Comparison of ENCODE assay signal across 8 mouse cellular contexts in the genomic region with DNA sequence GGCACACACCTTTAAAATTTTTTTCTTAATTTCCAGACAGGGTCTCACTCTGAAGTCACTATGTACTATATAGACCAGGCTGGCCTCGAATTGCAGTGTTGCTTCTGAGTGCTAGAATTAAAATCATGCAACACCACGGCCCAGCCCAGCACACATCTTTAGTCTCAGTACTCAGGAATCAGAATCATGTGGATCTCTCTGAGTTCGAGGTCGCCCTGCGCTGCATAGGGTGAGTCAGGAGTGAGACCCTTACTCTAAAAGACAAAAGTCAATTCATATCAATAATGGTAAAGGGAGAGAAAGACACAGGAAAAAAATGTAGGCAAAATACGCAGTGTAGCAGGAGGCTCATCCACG. TPM values are rescaled to one million over a fixed set of nuclear protein-coding genes. Genes with fewer than 3 reads are reported as not detected.
A peak's percentile ranks its signal among the peaks of the same experiment; 100 is the strongest.
DNase-seq lines count a peak whose midpoint lies in the region; ATAC-seq and TF ChIP-seq lines count a peak whose summit lies in the region.

No protein-coding gene starts in this region.

- no peaks in the 10 kb centered on the region for H3K9me3 ChIP-seq in heart, embryonic 13.5 days
- H3K9me3 ChIP-seq in ES-E14 (ENCODE audit: control insufficient read depth, insufficient read depth, low read depth, low read length) = no peaks in the 10 kb centered on the region
- H3K9me3 ChIP-seq in forebrain, embryonic 16.5 days (ENCODE audit: control insufficient read depth, low read length) = no peaks in the 10 kb centered on the region
- H3K9me3 ChIP-seq in liver, postnatal 0 days (ENCODE audit: low read length) = no peaks in the 10 kb centered on the region

- H3K4me2 ChIP-seq in heart, embryonic 13.5 days = peak overlapping the region; percentile 93
- peak overlapping the region; percentile 85 for H3K4me2 ChIP-seq in forebrain, embryonic 16.5 days (ENCODE audit: low read length)
- H3K4me2 ChIP-seq in liver, postnatal 0 days (ENCODE audit: low read depth, low read length) = peak overlapping the region; percentile 98

- peak overlapping the region; percentile 92 for H3K9ac ChIP-seq in heart, embryonic 13.5 days
- peak overlapping the region; percentile 93 for H3K9ac ChIP-seq in ES-E14 (ENCODE audit: insufficient read depth, low read depth, low read length, poor library complexity, severe bottlenecking)
- peak overlapping the region; percentile 87 for H3K9ac ChIP-seq in forebrain, embryonic 16.5 days (replicated peaks; ENCODE audit: low read depth, low read length)
- H3K9ac ChIP-seq in liver, postnatal 0 days (replicated peaks) = peak overlapping the region; percentile 91

- H3K36me3 ChIP-seq in heart, embryonic 13.5 days = peaks cover 31% of the 10 kb centered on the region
- peaks cover 12% of the 10 kb centered on the region for H3K36me3 ChIP-seq in ES-E14 (ENCODE audit: control insufficient read depth, insufficient read depth, low read length, poor library complexity, severe bottlenecking)
- H3K36me3 ChIP-seq in forebrain, embryonic 16.5 days (ENCODE audit: control insufficient read depth, insufficient read depth) = peaks cover 6% of the 10 kb centered on the region; the same call in 1 of the 2 replicates
- peaks cover 27% of the 10 kb centered on the region for H3K36me3 ChIP-seq in liver, postnatal 0 days (replicated peaks; ENCODE audit: insufficient read depth, low read length)

- 10% methylated on average over 7 of the region's 7 CpGs for WGBS in heart, embryonic 13.5 days
- 13% methylated on average over 7 of the region's 7 CpGs for WGBS in forebrain, embryonic 16.5 days
- WGBS in liver, postnatal 0 days (ENCODE audit: insufficient replicate concordance) = 11% methylated on average over 7 of the region's 7 CpGs

- DNase-seq in heart, postnatal 4 days = no peak
- no peak for DNase-seq in ES-E14 (ENCODE audit: low read depth, low spot score)
- no peak for DNase-seq in liver, postnatal 0 days
- no peak for DNase-seq in urinary bladder, postnatal 4 days (ENCODE audit: low spot score in 2 of 2)
- DNase-seq in left cerebral cortex, postnatal 36 days (ENCODE audit: low spot score in 2 of 2) = no peak
- no peak for DNase-seq in cerebellum, postnatal 14 days

- no peak; the same call in 1 of the 2 replicates for ATAC-seq in heart, embryonic 13.5 days (ENCODE audit: extremely low read depth, insufficient number of reproducible peaks, low FRiP score, low TSS enrichment)
- ATAC-seq in forebrain, embryonic 16.5 days = peak; percentile 49; the same call in 1 of the 2 replicates
- ATAC-seq in liver, postnatal 0 days = peak; percentile 5

- H3K4me3 ChIP-seq in heart, embryonic 13.5 days = peak overlapping the region; percentile 70
- H3K4me3 ChIP-seq in ES-E14 (ENCODE audit: insufficient read depth in 1 of 2, low read depth in 1 of 2, low read length in 2 of 2, poor library complexity in 1 of 2, severe bottlenecking in 1 of 2) = peak overlapping the region; percentile 86 to 95
- H3K4me3 ChIP-seq in forebrain, embryonic 16.5 days (replicated peaks; ENCODE audit: low read length) = peak overlapping the region; percentile 97
- peak overlapping the region; percentile 94 for H3K4me3 ChIP-seq in liver, postnatal 0 days (ENCODE audit: low read depth, low read length)

- TF ChIP-seq EP300 in liver, postnatal 0 days (IDR thresholded peaks at IDR 0.05; ENCODE audit: low read depth) = no peak

- no peaks in the 10 kb centered on the region for H3K27me3 ChIP-seq in heart, embryonic 13.5 days (replicated peaks)
- no peaks in the 10 kb centered on the region for H3K27me3 ChIP-seq in forebrain, embryonic 16.5 days (replicated peaks; ENCODE audit: control insufficient read depth, insufficient read depth, low read length)
- no peaks in the 10 kb centered on the region for H3K27me3 ChIP-seq in liver, postnatal 0 days (ENCODE audit: insufficient read depth, low read length)

- H3K27ac ChIP-seq in heart, embryonic 13.5 days (replicated peaks) = peak overlapping the region; percentile 73; the same call in 1 of the 2 replicates
- H3K27ac ChIP-seq in ES-E14 (ENCODE audit: insufficient read depth, low read depth, low read length, poor library complexity, severe bottlenecking) = peak overlapping the region; percentile 72; the same call in 1 of the 2 replicates
- peak overlapping the region; percentile 83 for H3K27ac ChIP-seq in forebrain, embryonic 16.5 days (ENCODE audit: low read length)
- peak overlapping the region; percentile 94 for H3K27ac ChIP-seq in liver, postnatal 0 days (ENCODE audit: low read depth)

- in situ Hi-C loops in ES-E14 (cut with MboI; ENCODE audit: low sequenced_read_pairs in 2 of 2, unreplicated experiment in 2 of 2) = loop anchor here in 1 of 2 experiments (10.0 kb wide), 1 partner anchor 107 kb away; a partner anchor contains a TSS

- peaks cover 15% of the 10 kb centered on the region for H3K4me1 ChIP-seq in heart, embryonic 13.5 days
- peaks cover 0 to 5% of the 10 kb centered on the region in 2 experiments; a peak in 1 of 4 replicates for H3K4me1 ChIP-seq in ES-E14 (ENCODE audit: control insufficient read depth in 2 of 2, insufficient read depth in 2 of 2, low read length in 2 of 2, poor library complexity in 1 of 2)
- peaks cover 7% of the 10 kb centered on the region for H3K4me1 ChIP-seq in forebrain, embryonic 16.5 days (replicated peaks; ENCODE audit: control insufficient read depth, insufficient read depth, low read length)
- H3K4me1 ChIP-seq in liver, postnatal 0 days (ENCODE audit: insufficient read depth) = peaks cover 12% of the 10 kb centered on the region

- TF ChIP-seq CTCF in liver, postnatal 0 days (IDR thresholded peaks at IDR 0.05; ENCODE audit: low read depth) = no peak

- intact Hi-C loops in left cerebral cortex, postnatal 36 days (cut with DNase I) = loop anchor here (2.0 kb wide), 1 partner anchor 49 kb away; no protein-coding TSS in a partner anchor

TF ChIP-seq in ES-E14, 5 proteins besides CTCF, POLR2A, EP300 and RAD21:
- TF ChIP-seq HCFC1 (IDR thresholded peaks at IDR 0.05; ENCODE audit: borderline replicate concordance, insufficient read depth, low read length) = no peak
- no peak for TF ChIP-seq ZC3H11A (IDR thresholded peaks at IDR 0.05; ENCODE audit: borderline replicate concordance, low read depth, low read length)
- no peak for TF ChIP-seq MAFK (IDR thresholded peaks at IDR 0.05; ENCODE audit: insufficient read depth, low read depth, low read length)
- TF ChIP-seq CHD2 (IDR thresholded peaks at IDR 0.05; ENCODE audit: low read depth, low read length) = no peak
- no peak for TF ChIP-seq ZNF384 (IDR thresholded peaks at IDR 0.05; ENCODE audit: low read depth, low read length)

RNA-seq across cellular contexts. Expression of a gene that starts 0.3 kb away (rescaled TPM):
- polyA plus RNA-seq in heart, embryonic 13.5 days (2015; fragmentation: Nextera tagmentation; extraction: Ambion mirVana) = 124 and 139 TPM in 2 replicates
- total RNA-seq in heart, postnatal 4 days (2021) = 10 to 100 TPM; 85.7 to 98.0 TPM
- 80.8 and 89.5 TPM in 2 replicates for total RNA-seq in ES-E14 (2012; rRNA removed)
- 109 and 113 TPM in 2 replicates for polyA plus RNA-seq in forebrain, embryonic 16.5 days (2015; fragmentation: Nextera tagmentation; extraction: Ambion mirVana)
- polyA plus RNA-seq in liver, postnatal 0 days (2015; fragmentation: Nextera tagmentation; extraction: Ambion mirVana) = 54.6 and 55.0 TPM in 2 replicates
- 10 to 100 TPM; 59.6 to 62.5 TPM for total RNA-seq in left cerebral cortex, postnatal 36 days (2021)

RNA-seq across cellular contexts. Expression of a gene that starts 13.5 kb away (rescaled TPM):
- 11.6 and 11.9 TPM in 2 replicates for polyA plus RNA-seq in heart, embryonic 13.5 days (2015; fragmentation: Nextera tagmentation; extraction: Ambion mirVana)
- 1 to 10 TPM; 8.0 to 8.5 TPM for total RNA-seq in heart, postnatal 4 days (2021)
- 153 and 310 TPM in 2 replicates for total RNA-seq in ES-E14 (2012; rRNA removed)
- polyA plus RNA-seq in forebrain, embryonic 16.5 days (2015; fragmentation: Nextera tagmentation; extraction: Ambion mirVana) = 3.3 and 4.5 TPM in 2 replicates
- 12.7 and 13.6 TPM in 2 replicates for polyA plus RNA-seq in liver, postnatal 0 days (2015; fragmentation: Nextera tagmentation; extraction: Ambion mirVana)
- total RNA-seq in left cerebral cortex, postnatal 36 days (2021) = 1 to 10 TPM; 2.4 to 3.2 TPM

RNA-seq across cellular contexts. Expression of a gene that starts 25.7 kb away (rescaled TPM):
- polyA plus RNA-seq in heart, embryonic 13.5 days (2015; fragmentation: Nextera tagmentation; extraction: Ambion mirVana) = 19.4 and 21.9 TPM in 2 replicates
- total RNA-seq in heart, postnatal 4 days (2021) = 10 to 100 TPM in 1 of 2 experiments, 1 to 10 TPM in 1; 8.4 to 11.1 TPM
- total RNA-seq in ES-E14 (2012; rRNA removed) = 35.7 and 62.4 TPM in 2 replicates
- 7.5 and 7.7 TPM in 2 replicates for polyA plus RNA-seq in forebrain, embryonic 16.5 days (2015; fragmentation: Nextera tagmentation; extraction: Ambion mirVana)
- polyA plus RNA-seq in liver, postnatal 0 days (2015; fragmentation: Nextera tagmentation; extraction: Ambion mirVana) = 2.4 and 3.1 TPM in 2 replicates
- 1 to 10 TPM; 3.0 to 3.6 TPM for total RNA-seq in left cerebral cortex, postnatal 36 days (2021)

RNA-seq across cellular contexts. Expression of a gene that starts 26.9 kb away (rescaled TPM):
- 3.1 and 8.3 TPM in 2 replicates for polyA plus RNA-seq in heart, embryonic 13.5 days (2015; fragmentation: Nextera tagmentation; extraction: Ambion mirVana)
- under 1 TPM; 0.27 to 0.93 TPM for total RNA-seq in heart, postnatal 4 days (2021)
- total RNA-seq in ES-E14 (2012; rRNA removed) = 1.5 and 3.1 TPM in 2 replicates
- not detected in 2 replicates for polyA plus RNA-seq in forebrain, embryonic 16.5 days (2015; fragmentation: Nextera tagmentation; extraction: Ambion mirVana)
- 57.7 and 58.5 TPM in 2 replicates for polyA plus RNA-seq in liver, postnatal 0 days (2015; fragmentation: Nextera tagmentation; extraction: Ambion mirVana)
- total RNA-seq in left cerebral cortex, postnatal 36 days (2021) = 1 to 10 TPM; 1.2 to 1.3 TPM

RNA-seq across cellular contexts. Expression of a gene that starts 29.6 kb away (rescaled TPM):
- polyA plus RNA-seq in heart, embryonic 13.5 days (2015; fragmentation: Nextera tagmentation; extraction: Ambion mirVana) = 0.04 and 0.05 TPM in 2 replicates
- total RNA-seq in heart, postnatal 4 days (2021) = not detected
- 1.4 and 1.8 TPM in 2 replicates for total RNA-seq in ES-E14 (2012; rRNA removed)
- 2.3 and 2.4 TPM in 2 replicates for polyA plus RNA-seq in forebrain, embryonic 16.5 days (2015; fragmentation: Nextera tagmentation; extraction: Ambion mirVana)
- polyA plus RNA-seq in liver, postnatal 0 days (2015; fragmentation: Nextera tagmentation; extraction: Ambion mirVana) = 0.05 and 0.08 TPM in 2 replicates
- total RNA-seq in left cerebral cortex, postnatal 36 days (2021) = 100 to 1,000 TPM; 235 to 249 TPM

Comparison
In these comparisons a context has a peak if more than half of its experiments do, and no peak if none do; other contexts are left out.
1. RNA of a gene that starts 13.5 kb away (total RNA-seq): 153 to 310 TPM in ES-E14; 8.0 to 8.5 TPM in heart, postnatal 4 days and 2.4 to 3.2 TPM in left cerebral cortex, postnatal 36 days; every median in the first group is over 10 times any median in the second.
2. Peak in every context shown above with its lines, with median percentiles within 50 percentile points of each other: H3K27ac ChIP-seq, H3K4me2 ChIP-seq, H3K4me3 ChIP-seq and H3K9ac ChIP-seq.